Mouse (Mus musculus) effector memory CD4-positive, alpha-beta T cell, adult 7 months (primary cell): Measurements from ENCODE around the gene Cep72. TPM values are rescaled to one million over a fixed set of nuclear protein-coding genes. Genes with fewer than 3 reads are reported as not detected.

Experiments
- polyA plus RNA-seq: library from polyadenylated mRNA; unstranded; fragments of 100-300 nt; shearing (Covaris generic); gene quantifications from one replicate; pipeline ENCODE4 v1.2.1, GENCODE M21; 2017

The Cep72 gene
- polyA plus RNA-seq = 6.7 TPM

DNA sequence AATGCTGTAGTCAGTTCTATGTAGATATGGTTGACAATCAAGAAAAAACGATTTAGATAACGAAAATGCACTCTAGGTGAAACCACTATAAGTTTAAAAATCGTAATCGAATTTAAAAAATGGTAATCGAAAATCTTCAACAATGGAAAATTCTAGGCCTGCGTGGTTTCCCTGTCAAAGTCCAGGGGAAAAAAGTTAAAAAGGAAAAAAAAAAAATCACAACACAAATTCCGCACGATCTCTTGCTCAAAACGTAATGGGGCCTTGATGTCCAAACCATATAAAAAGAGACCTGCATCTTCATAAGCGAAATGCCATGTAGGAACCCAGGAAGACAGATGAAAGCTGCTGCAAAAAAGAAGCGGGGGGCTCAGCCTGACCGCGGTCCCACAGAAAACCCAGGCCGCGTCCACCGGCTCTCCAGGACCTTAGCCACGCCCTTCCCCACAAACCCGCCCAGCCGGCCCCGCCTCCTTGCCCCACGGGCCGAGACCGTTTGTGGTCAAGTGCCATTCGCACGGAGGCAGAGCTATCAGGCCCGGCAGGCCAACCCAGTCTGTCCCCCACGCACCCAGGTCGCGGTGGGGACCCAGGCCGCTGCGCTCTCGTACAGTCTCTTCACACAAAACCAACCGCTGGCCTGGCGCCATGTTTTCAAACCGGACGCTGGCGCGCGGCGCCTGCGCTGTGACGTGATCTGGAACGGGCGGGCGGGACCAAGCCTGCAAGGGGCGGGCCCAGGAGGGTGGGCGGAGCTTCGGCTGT is at the start of gene Cep72:
Gene Cep72 (minus strand): TSS at position 687 of the 765 bp plus-strand sequence.

DNA sequence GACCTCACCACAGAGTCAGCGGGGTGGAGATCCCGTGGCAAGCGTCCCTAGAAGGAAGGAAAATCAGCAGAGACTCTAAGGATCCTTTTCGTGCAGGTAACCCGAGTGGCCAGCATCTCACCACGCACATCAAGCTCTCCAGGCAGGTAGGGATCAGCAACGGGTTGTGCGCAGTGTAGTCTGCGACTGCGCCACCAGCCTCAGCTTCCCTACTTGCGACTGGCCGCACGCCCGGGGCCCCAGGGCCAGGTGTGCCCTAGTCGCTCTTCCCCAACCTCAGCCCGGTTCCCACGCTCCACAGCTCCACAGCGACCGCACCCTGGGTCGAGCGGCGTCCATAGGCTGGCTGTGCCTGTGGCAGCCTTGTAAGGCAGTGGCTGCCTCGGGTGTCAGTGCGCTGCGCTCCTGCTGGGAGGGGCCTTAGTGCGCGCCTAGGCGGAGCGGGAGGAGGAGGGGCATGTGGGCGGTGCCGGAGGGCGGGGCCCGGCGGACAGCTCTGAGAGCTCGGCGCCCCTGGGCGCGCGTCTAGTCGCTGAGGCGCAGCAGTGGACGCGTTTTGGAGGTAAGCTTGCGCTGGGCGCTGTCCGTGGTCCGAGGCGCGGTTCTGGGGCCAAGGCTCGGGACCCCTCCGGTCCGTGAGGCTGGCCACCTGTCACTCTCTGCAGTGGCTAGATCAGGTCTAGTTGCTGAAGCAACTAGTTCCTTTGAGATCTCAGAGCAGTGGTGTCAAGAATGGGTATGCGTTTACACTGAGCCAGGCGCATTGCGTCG is 53.0 kb downstream of the Cep72 start, which contains the start of gene Tppp:
Gene Tppp (plus strand): TSS at position 460 of the 771 bp plus-strand sequence.

Other genes starting within 250 kb of the Cep72 start
- 0.61 TPM for gene Nkd2, start 214.7 kb downstream of the Cep72 start, polyA plus RNA-seq
- 0.72 TPM for gene Trip13, start 124.5 kb downstream of the Cep72 start, polyA plus RNA-seq
- gene Brd9, start 124.5 kb downstream of the Cep72 start, polyA plus RNA-seq = 66.8 TPM
- not detected for gene Zdhhc11, start 98.4 kb downstream of the Cep72 start, polyA plus RNA-seq
- 5.0 TPM for gene Tppp, start 52.9 kb downstream of the Cep72 start, polyA plus RNA-seq
- 0.22 TPM for gene Slc9a3, start 59.2 kb upstream of the Cep72 start, polyA plus RNA-seq
- gene Exoc3, start 146.4 kb upstream of the Cep72 start, polyA plus RNA-seq = 70.6 TPM
- 0.17 TPM for gene Ahrr, start 230.0 kb upstream of the Cep72 start, polyA plus RNA-seq